Mouse (Mus musculus) testis, postnatal 14 days (tissue): Measurements from ENCODE around the gene Baz2b.
"Not testable (repeated sequence)": the region's sequence is repeated elsewhere in the genome, so short reads cannot be mapped to it uniquely, and the experiment has no call there.

ENCODE experiments used
- DNase-seq: peaks from one replicate; pipeline ENCODE4 v3.0.0; 2021; ENCODE audit warnings: low spot score

The Baz2b gene

GRCm38 (mm10) chr2:60088785-60089527 lies 120.7 kb downstream of the Baz2b start:
- DNase-seq = no peak

- DNase-seq = no peak
Measured at GRCm38 (mm10) chr2:60086197-60086903, 123.3 kb downstream of the Baz2b start.

DNA sequence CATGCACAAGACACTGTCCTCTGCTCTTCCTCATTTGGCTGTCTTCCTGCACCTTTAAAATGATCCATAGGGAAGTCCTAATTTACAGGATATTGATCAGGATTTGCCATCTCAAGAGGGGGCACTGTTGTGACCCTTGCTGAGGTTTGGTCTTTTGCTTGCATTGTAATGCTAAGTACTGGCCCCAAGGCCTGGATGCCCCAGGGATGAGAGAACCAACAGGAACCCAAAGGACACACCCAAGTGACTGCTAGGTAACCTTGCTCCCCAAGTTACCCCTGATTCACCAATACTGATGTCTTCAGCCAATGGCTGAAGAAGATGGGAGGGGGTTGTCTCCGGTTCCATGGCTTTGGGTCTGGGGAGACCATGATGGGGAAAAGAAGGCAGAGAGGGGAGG lies 124.8 kb downstream of the Baz2b start:
- no peak for DNase-seq

- no peak for DNase-seq
Measured at GRCm38 (mm10) chr2:60082984-60083636, 126.5 kb downstream of the Baz2b start.

- no peak for DNase-seq
Measured at GRCm38 (mm10) chr2:60082225-60082624, 127.4 kb downstream of the Baz2b start.

GRCm38 (mm10) chr2:60080831-60081230 lies 128.8 kb downstream of the Baz2b start:
- no peak for DNase-seq

DNA sequence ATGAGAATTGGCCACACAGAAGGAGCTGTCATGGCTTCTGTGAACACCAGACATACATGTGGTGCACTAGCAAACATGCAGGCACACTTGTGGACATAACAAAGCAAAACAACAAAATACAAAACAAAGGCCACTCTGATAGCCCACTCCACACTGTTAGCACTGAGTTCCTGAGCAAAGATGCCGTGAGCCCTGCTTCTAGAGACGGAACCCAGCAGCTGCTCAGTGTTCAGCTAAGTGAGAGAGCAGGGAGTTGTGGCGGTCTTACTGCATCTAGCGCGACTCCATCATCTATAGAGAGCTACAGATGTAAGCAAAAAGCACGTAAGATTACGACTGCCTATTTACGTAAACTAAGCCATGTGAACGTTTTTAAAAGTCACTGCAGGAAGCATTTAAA lies 132.0 kb downstream of the Baz2b start:
- DNase-seq = no peak

GRCm38 (mm10) chr2:60076800-60077199 lies 132.8 kb downstream of the Baz2b start:
- no peak for DNase-seq

DNA sequence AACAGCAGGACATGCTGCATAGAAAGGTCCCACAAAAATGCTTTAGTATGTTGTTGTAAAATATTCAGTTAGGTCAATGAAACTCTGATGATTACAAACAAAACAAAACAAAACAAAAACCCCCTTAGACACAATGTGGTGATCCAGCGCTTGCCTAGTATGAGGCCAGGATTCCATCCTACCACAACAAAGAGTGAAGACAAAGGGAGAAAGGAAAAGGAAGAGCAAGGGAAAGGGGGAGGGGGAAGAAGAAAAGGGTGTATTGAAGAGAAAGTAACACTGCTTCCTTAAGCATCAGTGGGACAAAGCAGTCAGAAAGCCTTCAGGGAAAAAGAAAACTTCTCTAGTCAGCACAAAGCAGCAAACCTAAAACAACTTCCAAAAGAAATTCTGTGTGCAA lies 133.6 kb downstream of the Baz2b start:
- no peak for DNase-seq

DNA sequence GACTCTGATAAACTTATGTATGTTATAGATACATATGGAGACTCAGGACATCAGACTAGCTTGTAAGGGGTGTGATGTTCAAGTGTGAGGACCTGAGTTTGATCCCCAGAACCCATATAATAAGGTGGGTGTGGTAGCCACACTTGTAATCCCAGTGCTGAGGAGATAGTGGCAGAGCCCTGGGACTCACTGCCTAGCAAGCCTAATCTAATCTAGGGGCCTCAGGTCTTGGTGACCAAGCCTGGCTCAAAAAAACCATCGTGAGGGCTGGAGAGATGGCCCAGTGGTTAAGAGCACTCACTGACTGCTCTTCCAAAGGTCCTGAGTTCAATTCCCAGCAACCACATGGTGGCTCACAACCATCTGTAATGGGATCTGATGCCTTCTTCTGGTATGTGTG lies 135.8 kb downstream of the Baz2b start:
- not testable (repeated sequence) for DNase-seq

- DNase-seq = no peak
Measured at GRCm38 (mm10) chr2:60071813-60072212, 137.8 kb downstream of the Baz2b start.

- no peak for DNase-seq
Measured at GRCm38 (mm10) chr2:60070938-60071337, 138.7 kb downstream of the Baz2b start.

DNA sequence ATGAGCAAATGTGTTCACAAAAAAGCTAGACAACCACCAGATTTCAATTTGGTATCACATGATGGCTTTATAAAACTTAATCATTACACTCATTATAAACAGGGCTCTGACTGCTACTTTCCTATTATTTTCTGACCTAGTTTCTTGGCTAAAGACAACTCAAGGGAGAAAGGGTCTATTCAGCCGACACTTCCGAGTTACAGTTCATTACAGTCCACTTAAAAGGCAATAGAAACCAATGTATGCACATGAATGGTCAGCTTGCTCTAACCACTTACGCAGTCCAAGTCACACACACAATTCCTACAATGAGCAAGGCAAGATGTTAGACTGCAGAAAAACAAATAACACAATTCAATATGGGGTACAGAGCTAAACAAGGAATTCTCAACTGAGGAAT lies 141.2 kb downstream of the Baz2b start:
- no peak for DNase-seq

DNA sequence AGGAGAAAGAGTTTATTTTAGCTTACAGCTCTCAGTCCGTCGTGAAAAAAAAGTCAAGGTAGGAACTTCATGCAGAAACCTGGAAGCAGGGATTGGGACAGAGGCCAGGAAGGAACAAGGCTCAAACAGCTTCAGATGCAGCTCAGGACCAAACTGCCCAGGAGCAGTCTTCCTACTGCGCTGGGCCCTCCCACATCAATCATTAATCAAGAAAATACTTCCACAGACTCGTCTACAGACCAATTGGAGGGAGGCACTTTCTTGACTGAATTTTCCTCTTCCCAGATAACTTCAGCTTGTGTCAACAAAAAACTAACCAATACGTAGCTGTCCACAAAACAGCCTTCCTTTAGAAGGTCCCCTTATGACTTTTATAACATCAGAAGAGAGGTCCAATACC lies 144.2 kb downstream of the Baz2b start:
- DNase-seq = no peak

GRCm38 (mm10) chr2:60060185-60060775 lies 149.4 kb downstream of the Baz2b start:
- DNase-seq = no peak

GRCm38 (mm10) chr2:60059300-60059699 lies 150.3 kb downstream of the Baz2b start:
- no peak for DNase-seq

DNA sequence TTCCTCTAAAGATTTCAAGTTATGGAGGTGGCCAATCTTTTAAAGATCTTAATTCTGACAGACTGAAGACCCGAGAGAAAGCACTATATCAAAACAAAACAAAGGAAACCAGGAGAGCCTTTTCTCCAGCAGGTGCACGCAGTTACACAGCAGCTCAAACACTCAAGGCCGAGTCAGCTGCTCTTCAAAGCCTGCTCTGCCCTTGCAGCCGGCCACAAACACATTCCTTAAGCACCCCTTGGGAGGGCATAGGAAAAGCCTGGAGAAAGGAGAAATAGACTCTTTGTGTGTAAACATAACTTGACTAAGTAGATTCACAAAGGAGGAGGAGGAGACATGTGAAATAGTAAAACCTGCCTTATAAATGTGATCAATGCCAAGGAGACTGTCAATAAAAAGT lies 153.6 kb downstream of the Baz2b start:
- no peak for DNase-seq

GRCm38 (mm10) chr2:60054808-60055535 lies 154.7 kb downstream of the Baz2b start:
- DNase-seq = no peak

DNA sequence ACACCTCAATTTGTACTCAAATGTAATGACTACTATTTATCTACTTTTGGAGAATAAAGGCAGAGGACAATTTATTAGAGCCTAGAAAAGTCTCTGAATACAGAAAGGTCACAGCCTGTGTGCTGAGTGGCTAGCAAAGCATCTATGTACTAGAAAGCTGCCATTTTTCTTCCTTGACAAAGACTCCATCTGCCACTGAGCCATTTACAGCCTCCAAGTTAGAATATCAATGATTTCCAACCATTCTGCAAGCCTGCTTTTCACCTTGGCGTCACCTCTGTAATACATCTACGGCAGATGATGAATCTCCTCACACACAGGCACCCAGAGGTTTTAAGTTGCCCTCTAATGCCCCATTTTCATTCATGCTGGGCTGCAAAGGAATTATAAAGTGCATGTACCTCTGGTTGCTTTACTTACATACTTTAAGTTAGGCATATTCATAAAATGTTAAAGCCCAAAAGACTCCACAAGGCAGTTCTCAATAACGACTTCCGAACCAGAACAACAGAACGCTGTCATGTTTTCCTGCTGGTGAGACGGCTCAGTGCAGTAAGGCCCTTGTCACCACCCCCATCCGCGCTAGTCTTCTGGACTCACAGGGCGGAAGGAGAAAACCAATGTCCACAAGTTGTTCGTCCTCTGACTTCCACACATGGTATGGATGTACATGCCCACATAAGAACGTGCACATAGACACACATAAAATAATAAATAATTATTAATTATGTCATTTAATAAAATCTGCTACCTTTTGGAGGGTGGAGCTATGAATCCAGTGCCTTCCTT lies 156.2 kb downstream of the Baz2b start:
- no peak for DNase-seq

DNA sequence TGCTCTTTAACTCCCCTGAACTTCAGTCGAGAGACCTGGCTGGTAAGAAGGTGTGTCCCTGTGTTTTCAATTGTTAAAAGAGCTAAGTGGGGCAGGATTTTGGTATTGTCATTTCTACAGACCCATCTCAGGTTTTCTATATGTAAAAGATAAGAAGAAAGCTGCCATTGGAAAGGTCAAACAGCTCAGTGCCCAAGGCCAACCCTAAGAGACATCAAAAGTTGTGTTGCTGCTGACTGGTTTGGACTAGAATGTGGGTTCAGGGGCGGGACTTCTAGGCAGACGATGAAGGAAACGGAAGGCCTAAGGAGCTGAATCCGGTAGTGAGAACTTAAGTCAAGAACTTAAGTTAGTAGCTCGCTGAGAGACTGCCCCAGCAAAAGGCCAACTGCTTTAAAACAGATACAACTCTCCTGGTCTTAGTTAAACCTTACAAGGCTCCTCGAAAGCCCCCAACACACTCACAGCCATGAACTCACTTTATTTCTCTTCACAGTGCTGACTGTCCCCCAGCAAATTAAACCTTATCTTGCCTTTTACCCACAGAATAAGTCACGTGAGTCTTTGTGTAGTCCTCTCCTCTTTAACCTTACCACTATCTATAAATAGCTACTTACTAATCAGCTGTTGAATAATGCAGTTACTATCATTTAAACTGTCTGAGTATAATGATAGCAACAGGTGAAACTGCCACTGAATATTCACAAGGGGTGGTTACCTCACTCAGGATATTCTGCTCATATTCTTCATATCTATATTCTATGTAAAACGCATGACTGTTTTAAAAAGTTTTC lies 158.8 kb downstream of the Baz2b start:
- no peak for DNase-seq
